8 mouse cellular contexts compared by ENCODE assay signal in genomic region chr11:113016801-113017715, GRCm38 (mm10).
DNase-seq lines count a peak whose midpoint lies in the region; ATAC-seq lines count a peak whose summit lies in the region.

No protein-coding gene starts in this region.

- peaks cover 75% of the 10 kb centered on the region for H3K4me1 ChIP-seq in hindbrain, embryonic 10.5 days (replicated peaks)

- no peaks in the 10 kb centered on the region for H3K9me3 ChIP-seq in hindbrain, embryonic 10.5 days

- H3K27ac ChIP-seq in hindbrain, embryonic 10.5 days, result peak overlapping the region; percentile 82

- H3K4me3 ChIP-seq in hindbrain, embryonic 10.5 days, result no peak overlapping the region

- H3K36me3 ChIP-seq in hindbrain, embryonic 10.5 days, result no peaks in the 10 kb centered on the region

- WGBS in hindbrain, embryonic 10.5 days, result 35% methylated on average over 7 of the region's 7 CpGs

- peaks cover 9% of the 10 kb centered on the region; the same call in 1 of the 2 replicates for H3K27me3 ChIP-seq in hindbrain, embryonic 10.5 days (ENCODE audit: insufficient read depth, poor library complexity, severe bottlenecking)

- DNase-seq in frontal cortex, postnatal 10 days (ENCODE audit: low spot score in 2 of 2), result peak; percentile 50 to 52
- DNase-seq in hindbrain, embryonic 10.5 days (ENCODE audit: low spot score), result peak; percentile 30
- DNase-seq in left cerebral cortex, postnatal 4 days, result peak; percentile 26
- DNase-seq in right cerebral cortex, postnatal 10 days (ENCODE audit: low spot score in 2 of 2), result peak; percentile 78 to 80
- DNase-seq in lung, postnatal 14 days, result no peak
- no peak for DNase-seq in urinary bladder, postnatal 25 days (ENCODE audit: low spot score)
- DNase-seq in adrenal gland, postnatal 4 days (ENCODE audit: low spot score in 2 of 2), result no peak

- intact Hi-C loops in left cerebral cortex, postnatal 4 days (cut with DNase I), result no loop called here

- ATAC-seq in frontal cortex, adult (ENCODE audit: low TSS enrichment), result no peak

Comparison
In these comparisons a context has a peak if more than half of its experiments do, and no peak if none do; other contexts are left out.
1. DNase-seq: peak in frontal cortex, postnatal 10 days (2 of 2), hindbrain, embryonic 10.5 days (single experiment), left cerebral cortex, postnatal 4 days (single experiment) and right cerebral cortex, postnatal 10 days (2 of 2); none in lung, postnatal 14 days (single experiment), urinary bladder, postnatal 25 days (single experiment) and adrenal gland, postnatal 4 days (0 of 2).